In genomic region chr14:62250046-62250445, GRCm38 (mm10) we compare ENCODE assay signal across 23 mouse cellular contexts. TPM values are rescaled to one million over a fixed set of nuclear protein-coding genes. Genes with fewer than 3 reads are reported as not detected.
"Had no signal": no experiment of that assay in that cellular context is flagged by ENCODE, and none has a peak within 500 bp of the region (broad histone marks: within the 10 kb centered on the region; RNA-seq: fewer than 3 reads in every experiment).

No protein-coding gene starts in this region.

- H3K4me3 ChIP-seq: embryonic facial prominence, embryonic 10.5 days; embryonic facial prominence, embryonic 12.5 days; embryonic facial prominence, embryonic 13.5 days; embryonic facial prominence, embryonic 15.5 days; erythroblast, embryonic 14.5 days; forebrain, embryonic 10.5 days; forebrain, embryonic 12.5 days; forebrain, embryonic 13.5 days; forebrain, embryonic 15.5 days; gastrocnemius, adult 2 months; heart, embryonic 10.5 days had no signal

- H3K36me3 ChIP-seq: embryonic facial prominence, embryonic 10.5 days; embryonic facial prominence, embryonic 12.5 days; embryonic facial prominence, embryonic 13.5 days; embryonic facial prominence, embryonic 15.5 days; forebrain, embryonic 10.5 days; forebrain, embryonic 12.5 days; forebrain, embryonic 15.5 days; heart, embryonic 10.5 days had no signal

- H3K27ac ChIP-seq: embryonic facial prominence, embryonic 10.5 days; embryonic facial prominence, embryonic 12.5 days; embryonic facial prominence, embryonic 13.5 days; embryonic facial prominence, embryonic 15.5 days; forebrain, embryonic 10.5 days; forebrain, embryonic 12.5 days; forebrain, embryonic 13.5 days; forebrain, embryonic 15.5 days; gastrocnemius, adult 2 months; heart, embryonic 10.5 days had no signal

- H3K27me3 ChIP-seq: embryonic facial prominence, embryonic 12.5 days; embryonic facial prominence, embryonic 13.5 days; embryonic facial prominence, embryonic 15.5 days; forebrain, embryonic 12.5 days; forebrain, embryonic 13.5 days; forebrain, embryonic 15.5 days had no signal

- DNase-seq: cerebellum, adult 8-10 months; cerebellum, adult 9-10 months; cerebellum, adult 9-11 months; embryo, embryonic 11 days; forebrain, postnatal 0 days; gastrocnemius, adult 2 months; gastrocnemius, postnatal 10 days; gastrocnemius, postnatal 14 days; gastrocnemius, postnatal 25 days; gastrocnemius, postnatal 36 days; heart, adult 18-20 months had no signal

- H3K9ac ChIP-seq: embryonic facial prominence, embryonic 12.5 days; embryonic facial prominence, embryonic 13.5 days; embryonic facial prominence, embryonic 15.5 days; forebrain, embryonic 12.5 days; forebrain, embryonic 13.5 days; forebrain, embryonic 15.5 days; forebrain, postnatal 0 days had no signal

- H3K4me1 ChIP-seq: embryonic facial prominence, embryonic 15.5 days; forebrain, embryonic 15.5 days; heart, embryonic 10.5 days had no signal

RNA-seq across cellular contexts. Expression of gene Dleu7, which starts 42.8 kb away (rescaled TPM):
- total RNA-seq: gastrocnemius, adult 2 months; gastrocnemius, adult 8-10 months; gastrocnemius, postnatal 14 days; gastrocnemius, postnatal 25 days; gastrocnemius, postnatal 36 days; granulocyte monocyte progenitor cell, adult 5-6 weeks; heart, adult 18-20 months had no signal
- polyA plus RNA-seq: erythroblast, embryonic 14.5 days had no signal
